Mouse (Mus musculus): ENCODE measurements around the gene Copb1. TPM values are rescaled to one million over a fixed set of nuclear protein-coding genes. Genes with fewer than 3 reads are reported as not detected.
A peak's percentile ranks its signal among the peaks of the same experiment; 100 is the strongest.

Copb1 gene
- 93.8 and 98.9 TPM in 2 replicates for polyA plus RNA-seq (2015; fragmentation: Nextera tagmentation; extraction: Ambion mirVana)

DNA sequence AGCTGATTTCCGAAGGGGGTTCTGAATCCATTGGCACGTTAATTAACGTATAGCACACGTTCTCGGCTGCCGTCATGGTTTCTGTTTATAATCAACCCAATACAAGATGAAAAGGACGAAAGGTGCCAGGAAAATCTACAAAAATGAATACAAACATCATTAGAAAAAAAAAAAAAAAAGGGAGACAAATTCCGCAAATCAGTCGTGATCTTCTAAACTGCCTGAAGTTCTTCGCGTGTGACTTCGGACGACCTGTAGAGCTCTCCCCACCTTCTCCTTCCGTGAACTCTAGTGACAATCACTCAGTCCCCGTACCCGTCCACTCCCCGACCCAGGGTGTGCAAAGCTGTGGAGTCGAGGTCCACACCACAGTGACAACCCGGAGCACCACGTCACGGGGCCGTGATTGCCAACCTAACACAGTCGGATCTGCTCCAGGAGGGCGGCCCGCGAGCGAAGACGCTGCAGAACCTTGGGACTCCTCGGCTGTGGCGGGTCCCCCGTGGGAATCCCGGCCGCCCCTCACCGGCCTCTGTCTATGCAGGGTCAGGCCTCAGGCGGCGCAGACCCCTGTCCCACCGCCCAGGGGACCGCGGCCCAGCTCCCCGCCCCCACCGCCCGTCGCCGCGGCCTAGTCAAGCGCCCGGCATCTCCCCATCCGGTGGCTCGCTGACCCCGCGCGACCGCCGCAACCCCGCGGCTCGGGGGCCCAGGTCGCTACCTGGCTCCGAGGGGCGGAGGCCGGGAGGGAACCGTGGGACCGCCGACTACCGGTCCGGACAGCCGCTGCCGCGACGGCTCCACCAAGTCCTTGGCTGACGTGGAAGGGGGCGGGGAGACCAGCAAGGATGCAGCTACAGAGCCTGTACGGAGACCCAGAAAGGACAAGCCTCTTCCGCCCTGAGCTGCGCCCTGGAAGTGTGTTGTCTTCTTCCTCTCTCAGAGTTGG, at the start of gene Copb1:
Gene Copb1 (minus strand): TSS at position 827 of the 949 bp plus-strand sequence.
- peak; percentile 93 for DNase-seq (ENCODE audit: low spot score)

DNA sequence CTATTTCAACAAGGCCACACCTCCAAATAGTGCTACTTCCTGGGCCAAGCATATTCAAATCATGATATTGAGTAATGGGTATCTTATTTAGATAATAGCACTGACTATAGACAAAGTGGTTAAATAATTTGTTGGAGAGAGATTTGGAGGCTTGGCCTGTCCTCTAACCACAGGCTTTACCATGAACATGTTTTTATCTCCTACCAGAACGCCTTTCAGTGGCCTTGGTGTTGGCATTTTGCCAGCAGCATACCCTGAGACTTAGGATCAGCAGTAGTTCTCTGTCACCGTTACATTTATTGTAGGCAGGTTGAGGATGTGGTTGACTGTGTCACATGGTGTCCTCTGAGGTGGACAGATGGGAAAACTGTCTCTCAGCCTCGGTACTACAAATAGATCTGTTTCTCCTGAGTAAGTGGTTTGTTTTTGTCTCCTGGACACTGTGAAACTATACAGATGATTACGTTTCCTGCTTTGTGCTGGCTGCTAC, 46.8 kb upstream of the Copb1 start:
- peak; percentile 56 for DNase-seq (ENCODE audit: low spot score)

DNA sequence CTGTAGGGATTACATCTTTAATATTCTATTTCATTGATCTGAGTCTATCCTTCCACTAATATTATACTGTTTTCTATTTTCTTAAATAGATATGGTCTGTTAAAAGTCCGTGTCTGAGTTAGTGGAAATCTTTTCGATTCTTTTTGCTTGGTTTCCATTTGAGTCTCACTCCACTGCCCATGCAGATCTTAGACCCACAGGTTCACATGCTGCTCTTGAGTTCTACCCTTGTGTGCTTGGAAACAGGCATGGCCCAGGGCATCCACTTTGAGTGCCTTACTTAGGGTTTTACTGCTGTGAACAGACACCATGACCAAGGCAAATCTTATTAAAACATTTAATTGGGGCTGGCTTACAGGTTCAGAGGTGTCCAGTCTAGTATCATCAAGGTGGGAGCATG, 46.3 kb upstream of the Copb1 start:
- no peak for DNase-seq (ENCODE audit: low spot score)

DNA sequence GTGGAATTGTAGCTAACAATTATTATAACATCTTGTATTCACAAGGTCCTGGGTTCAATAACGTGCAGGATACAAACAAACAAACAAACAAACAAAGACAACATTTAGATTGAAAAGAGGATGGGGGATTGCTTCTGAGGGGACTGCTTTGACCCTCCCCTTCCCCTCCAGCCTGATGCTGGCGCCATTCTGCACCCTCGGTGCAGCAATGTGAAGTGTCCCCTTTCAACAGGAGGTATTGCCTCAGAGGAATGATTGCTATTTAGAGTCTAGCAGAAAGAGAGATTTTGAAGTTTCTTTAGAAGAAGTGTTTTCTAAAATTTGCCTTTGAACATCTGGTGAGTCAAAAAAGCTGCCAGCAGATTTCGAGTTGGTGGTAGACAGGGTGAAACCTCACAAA, 44.7 kb upstream of the Copb1 start:
- no peak for DNase-seq (ENCODE audit: low spot score)

DNA sequence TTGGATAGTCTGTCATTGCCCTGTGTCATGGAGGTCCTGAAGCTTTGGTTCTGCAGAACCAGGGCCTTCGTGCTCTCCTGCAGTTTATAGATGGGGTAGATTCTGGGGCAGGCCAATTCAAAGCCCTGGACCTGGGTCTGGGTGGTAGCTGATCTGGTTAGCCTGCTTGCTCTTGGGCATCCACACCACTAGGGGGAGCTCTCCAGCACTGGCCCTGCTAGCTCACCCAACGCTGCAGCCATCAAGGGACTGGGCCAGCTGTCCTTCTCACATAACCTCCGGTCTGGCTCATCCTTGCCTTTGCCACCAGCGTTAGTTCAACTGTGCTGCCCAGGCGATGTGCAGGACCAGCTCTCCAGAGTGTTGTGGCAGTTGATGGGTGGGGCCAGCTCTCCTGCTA, 40.2 kb upstream of the Copb1 start:
- DNase-seq (ENCODE audit: low spot score), result no peak

DNA sequence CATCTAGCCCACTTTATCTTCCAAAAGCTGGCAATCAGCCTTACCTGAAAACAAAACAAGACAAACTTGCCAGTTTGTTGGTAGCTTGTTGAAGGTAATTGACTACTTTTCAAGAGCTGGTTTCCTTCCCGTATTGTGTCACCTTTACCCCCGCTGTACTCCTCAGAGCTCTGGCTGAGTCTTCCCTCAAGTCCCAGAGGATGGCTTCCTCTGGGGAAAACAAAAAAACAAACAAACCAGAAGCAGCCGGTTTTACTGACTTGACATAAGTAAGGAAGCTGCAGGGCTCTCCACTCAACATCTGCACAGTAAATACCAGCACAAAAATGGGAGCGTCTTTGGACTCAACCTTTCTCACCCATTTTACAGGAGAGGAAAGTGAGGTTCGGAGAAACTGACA, 39.4 kb upstream of the Copb1 start:
- no peak for DNase-seq (ENCODE audit: low spot score)

DNA sequence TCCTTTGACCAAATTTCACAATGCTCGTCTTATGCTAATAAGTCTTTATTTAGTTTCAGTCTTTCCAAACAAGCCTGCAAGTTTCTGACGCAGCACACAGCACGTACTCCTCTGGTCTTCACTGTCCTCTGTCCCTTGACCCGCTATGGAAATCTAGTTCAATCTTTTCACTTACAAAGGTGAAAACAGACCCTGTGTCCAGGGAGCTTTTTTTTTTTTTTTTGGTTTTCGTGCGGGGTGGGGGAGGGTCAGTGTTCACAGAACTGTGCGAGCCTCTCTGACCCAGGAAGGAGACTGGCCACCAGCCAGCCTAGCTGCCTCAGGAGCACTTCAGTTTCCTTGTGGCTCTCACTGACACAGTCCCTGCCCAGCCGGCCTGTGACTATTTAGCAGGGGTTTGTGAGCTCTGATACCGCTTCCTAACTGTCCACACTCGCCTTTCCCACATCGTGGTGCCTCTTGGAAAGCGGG, 38.0 kb upstream of the Copb1 start:
- no peak for DNase-seq (ENCODE audit: low spot score)

DNA sequence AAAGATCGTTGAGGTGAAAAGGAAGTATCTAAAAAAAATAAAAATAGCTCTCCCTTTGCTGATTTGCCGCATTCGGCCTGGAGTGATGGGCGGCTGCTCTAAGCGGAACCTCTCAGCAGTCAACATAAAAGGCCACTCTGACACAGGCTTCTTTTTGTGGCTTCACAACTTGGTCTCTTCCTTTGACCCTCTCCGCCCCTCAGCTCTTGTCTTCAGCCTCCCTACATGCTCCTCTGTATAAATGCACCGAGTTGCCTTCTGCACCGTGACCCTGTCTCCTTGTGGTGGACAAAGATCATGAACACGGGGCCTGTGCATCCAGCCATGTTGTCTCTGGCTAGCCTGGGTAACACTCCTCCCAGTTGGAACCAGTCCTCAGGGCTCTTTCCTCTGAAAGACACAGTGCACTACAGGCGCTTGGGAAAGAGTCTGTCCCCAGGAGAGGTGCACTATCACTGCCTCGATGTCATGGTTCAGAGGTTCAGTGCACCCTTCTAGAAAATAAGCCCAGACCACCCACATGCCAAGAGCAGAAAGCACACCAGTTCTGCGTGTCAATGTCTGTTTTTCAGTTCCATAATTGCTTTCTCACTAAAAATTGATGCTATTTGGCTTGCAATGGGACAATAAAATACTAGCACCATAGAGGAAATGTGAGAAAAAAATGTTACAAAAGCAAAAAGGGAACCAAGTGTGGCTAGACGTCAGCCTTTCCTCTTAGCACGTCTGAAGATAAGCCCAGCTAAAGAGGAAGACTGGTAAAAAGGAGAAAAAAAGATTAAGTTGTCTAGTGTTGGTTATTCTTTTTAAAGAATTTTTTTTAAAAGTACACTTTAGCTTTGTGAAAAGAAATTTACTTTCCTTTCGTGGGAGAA, 37.2 kb upstream of the Copb1 start:
- peak; percentile 50 for DNase-seq (ENCODE audit: low spot score)

DNA sequence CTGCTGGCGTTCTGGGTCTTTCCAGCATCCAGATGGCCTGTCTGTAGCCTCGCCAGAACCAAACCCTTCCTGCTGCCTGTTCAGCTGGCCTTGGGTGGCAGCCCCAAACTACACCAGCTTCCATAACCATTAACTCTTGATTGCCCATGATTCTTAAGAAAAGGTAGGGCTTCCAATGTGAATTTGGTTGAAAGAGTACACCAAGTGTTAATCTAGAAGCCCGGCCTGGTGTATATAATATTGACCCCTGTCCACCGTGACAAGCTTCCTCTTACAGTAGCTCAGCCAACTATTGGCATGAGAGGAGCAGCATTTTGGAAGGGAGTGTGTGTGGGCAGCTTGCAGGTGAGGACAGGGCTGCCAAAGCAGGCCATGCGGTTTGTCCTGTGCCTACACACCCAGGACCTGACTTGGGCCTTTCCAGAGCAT, 35.6 kb upstream of the Copb1 start:
- DNase-seq (ENCODE audit: low spot score), result no peak

DNA sequence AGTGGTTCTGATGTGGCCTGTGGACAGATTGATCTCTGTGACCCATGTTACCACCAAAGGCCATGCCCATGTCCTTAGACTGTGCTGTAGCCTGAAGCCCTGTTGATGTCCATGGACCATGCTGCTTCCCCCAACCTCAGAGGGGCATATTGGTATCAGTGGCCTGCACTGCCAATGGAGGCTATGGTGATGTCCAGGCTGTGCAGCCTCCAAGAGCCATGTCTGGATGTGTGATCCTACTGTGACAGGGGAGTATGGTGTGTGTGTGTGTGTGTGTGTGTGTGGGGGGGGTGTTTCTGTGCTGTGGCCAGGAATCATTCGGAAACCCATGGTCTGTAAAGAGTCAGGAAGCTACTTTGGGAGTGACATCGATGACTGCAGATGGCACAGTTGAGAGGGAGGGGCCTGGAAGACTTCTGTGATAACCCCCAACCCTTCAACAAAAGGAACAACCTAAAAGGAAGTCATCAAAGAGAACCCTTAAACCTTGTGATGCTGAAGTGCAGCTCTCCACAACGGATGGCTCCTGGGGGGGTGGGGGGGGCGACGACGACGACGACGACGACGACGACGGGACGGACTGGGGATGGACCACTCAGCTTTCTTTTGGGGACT, 29.9 kb upstream of the Copb1 start:
- peak; percentile 50 for DNase-seq (ENCODE audit: low spot score)

DNA sequence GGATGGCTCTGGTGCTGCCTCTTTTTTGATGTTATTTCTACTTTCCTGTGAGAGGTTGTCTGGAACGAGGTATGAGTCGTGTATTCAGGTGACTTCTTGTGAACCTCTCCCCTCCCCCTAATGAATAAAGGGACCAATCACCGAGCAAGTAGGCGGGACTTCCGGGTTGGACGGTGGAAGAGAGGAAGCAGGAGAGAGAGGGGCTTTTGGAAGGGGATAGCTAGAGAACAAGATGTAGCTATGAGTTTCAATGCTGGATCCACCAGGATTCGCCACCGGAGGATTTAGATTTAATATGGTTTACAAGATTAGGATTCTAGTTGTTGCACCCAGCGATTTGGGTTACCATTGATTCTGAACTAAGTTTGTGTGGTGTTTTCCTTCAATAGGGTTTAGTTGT, 28.5 kb upstream of the Copb1 start:
- DNase-seq (ENCODE audit: low spot score), result no peak

DNA sequence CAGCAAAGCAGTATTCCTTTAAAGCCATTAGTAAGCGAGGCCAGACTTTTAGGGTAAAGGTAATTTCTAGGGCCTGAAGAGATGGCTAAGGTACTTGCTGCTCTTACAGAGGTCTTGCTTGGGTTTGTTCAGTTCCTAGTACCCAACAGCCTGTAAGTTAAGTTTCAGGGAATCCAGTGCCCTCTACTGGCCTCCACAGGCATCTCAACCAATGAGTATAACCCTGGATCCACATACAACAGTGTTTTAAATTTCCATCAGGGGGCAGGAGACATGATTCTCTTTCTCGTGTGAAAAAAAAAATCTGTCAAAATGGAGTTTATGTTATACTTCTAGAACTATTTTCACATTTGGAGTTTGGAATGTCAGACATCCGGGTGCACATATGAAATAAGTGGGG, 27.2 kb upstream of the Copb1 start:
- DNase-seq (ENCODE audit: low spot score), result peak; percentile 90

DNA sequence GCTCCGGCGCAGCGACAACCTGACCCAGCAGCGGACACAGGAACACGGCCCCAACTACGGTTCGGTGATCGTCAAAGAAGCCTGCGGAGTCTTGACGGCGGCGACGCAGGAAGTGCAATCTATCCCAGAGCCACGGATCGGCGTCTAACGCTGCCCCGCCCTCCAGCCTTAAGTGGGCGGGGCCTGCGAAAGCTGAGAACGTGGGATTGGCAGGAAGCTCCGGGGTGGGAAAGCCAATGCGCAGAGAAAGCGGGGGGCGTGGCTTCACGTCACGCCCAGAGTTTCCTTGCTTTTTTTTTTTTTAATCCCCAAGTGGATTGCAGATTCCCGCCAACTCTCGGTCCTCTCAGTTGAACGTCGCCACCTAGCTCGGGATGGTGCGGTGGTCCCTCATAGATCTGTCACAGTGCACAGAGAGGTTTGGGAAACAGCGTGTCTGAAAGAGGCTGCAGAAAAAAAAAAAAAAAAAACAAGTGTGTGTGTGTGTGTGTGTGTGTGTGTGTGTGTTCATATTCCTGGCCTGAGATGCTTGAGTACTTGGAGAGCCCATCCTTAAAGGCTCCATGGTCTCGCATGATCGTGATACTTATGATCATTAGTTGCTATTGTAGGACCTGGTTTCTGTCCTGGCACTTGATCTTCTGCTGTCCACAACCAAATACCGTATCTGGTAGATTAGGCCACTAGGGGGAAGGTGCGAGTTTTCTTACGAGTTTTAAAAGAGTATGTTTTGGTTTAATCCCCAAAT, 21.7 kb upstream of the Copb1 start, which contains the start of gene Psma1:
Gene Psma1 (minus strand): TSS at position 114 of the 748 bp plus-strand sequence.
- DNase-seq (ENCODE audit: low spot score), result peak; percentile 99

DNA sequence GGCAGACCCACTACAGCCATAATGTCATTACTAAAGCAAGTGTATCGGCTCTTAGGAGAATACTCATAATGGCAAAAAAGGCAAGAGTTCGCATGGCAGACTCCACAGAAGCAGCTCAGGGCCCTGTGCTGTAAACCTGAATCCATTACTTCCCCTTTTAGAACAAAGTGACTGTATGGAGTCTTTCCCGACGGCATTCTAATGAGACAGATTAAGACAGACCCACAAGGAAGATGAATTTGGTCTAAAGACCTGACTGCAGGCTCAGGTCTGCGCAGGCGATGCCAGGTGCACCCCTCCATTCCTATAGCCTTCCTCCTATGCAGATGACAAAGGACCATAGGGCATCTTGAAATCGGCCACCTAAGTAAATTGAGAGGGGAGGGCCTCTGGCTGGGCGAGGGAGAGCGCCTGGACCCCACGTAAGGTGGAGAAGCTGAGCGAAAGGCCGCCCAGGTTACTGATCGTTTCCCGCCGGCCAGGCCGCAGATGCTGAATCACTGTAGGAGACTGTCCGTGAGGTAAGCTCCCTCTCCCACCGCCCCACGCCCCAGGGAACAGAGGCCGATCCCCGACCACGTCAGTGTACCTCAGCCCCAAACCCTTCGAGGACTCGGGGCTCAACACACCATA, 21.0 kb upstream of the Copb1 start:
- no peak for DNase-seq (ENCODE audit: low spot score)

DNA sequence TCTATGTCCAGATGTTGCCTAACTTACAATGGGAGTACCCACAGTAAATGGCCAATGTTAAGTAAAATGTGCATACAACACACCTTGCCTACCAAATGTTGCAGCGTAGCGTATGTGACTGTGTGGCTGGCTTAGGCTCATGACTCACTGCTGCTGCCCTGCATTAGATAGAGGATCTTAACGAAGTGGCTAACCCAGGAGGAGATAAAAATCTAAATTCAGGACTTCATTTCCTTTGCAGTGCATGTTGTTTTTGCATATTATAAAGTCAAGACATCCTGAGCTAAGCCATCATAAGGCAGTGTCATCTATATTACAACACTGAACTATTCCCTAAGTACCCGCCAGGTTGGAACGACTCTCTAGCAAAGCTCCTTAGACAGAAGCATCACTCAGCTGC, 13.9 kb upstream of the Copb1 start:
- DNase-seq (ENCODE audit: low spot score), result no peak

DNA sequence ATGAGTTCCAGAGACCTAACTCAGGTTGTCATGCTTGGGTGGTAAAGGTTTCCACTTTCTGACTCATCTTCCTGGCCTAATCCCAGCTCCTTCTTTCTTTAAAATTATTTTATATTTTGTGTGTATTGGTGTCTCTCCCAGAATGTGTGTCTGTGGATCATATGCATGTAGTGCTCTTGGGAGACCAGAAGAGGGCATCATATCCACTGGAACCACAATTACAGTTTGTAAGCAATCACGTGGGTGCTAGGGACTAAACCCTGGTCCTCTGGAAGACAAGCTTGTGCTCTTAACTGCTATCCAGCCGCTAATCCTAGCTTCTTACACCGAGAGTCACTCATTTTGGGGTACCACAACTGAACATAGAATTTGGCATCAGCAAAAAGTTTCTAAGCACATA, 2.8 kb downstream of the Copb1 start:
- no peak for DNase-seq (ENCODE audit: low spot score)

DNA sequence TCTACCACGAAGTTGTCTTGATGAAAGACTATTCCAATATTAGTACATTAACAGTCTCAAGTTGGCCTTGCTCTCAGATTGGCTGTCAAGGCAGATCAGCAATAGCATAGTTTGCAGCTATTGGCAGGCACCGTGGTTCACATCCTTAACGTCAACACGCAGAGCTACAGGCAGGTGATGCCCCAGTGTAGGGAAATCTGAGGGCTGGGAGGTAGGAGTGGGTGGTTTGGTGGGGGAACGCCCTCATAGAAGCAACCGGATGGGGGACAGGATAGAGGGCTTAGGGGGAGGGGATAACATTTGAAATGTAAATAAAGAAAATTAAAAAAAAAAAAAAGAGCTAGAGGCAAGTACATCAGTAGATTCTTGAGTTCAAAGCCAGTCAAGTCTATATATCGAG, 20.5 kb downstream of the Copb1 start:
- DNase-seq (ENCODE audit: low spot score), result no peak

DNA sequence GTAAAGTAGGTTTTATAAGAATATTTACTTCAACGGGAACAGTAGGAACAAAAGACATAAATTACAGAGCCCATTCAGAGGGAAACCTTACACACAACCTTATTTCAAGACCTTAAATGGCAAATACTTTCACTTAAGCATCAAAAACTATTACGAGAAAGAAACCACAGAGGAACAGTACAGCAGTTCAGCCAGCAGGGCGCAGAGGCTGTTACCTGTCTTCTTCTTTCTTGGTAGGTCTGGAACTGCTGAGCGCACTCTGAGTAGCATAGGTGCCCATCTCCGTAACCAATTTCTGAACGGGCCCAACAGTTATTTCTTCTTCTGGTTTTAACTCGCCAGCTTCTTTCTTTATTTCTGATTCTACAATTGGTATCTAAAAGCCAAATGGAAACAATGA, 21.5 kb downstream of the Copb1 start:
- DNase-seq (ENCODE audit: low spot score), result peak; percentile 24

DNA sequence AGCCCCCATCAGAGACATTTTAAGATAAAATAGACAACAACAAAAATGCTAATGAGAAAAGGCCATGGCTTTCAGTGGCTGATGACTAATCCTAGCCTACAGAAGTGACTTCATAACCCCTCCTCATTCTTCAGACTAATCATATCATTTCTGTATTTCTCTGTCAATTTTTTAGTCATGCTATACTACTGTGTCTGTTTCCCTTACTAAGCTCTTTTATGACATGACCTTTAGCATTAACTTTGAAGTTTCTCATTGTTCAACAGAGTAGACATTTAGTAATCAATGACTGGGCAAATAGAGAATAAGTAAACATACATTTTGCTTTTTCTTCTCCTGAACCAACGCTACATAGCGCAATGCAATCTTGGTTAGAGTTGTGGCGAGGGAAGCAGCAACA, 22.7 kb downstream of the Copb1 start:
- no peak for DNase-seq (ENCODE audit: low spot score)

DNA sequence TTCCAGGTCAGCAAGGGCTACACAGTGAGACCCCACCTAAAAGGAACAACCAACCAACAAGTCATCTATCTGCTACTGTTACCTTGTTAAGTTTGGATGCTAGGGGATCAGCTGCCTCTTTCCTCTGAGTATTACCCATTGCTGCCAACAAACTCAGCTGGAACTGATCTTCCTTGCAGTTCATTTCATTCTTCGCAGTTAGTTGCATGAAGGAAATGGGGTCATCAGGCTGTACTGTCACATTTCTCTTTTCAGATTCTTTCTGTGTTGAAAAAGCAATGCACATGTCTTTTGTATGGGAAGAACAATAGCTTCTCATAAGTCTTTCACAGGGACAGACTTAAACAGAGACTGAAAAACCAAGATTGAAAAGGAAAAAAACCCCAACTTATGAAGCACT, 28.0 kb downstream of the Copb1 start:
- no peak for DNase-seq (ENCODE audit: low spot score)

All from thymus, postnatal 0 days (tissue).